Mouse (Mus musculus) MEL (cell line): ENCODE results near the gene Gm3072. TPM values are rescaled to one million over a fixed set of nuclear protein-coding genes. Genes with fewer than 3 reads are reported as not detected.
"Not testable (repeated sequence)": the region's sequence is repeated elsewhere in the genome, so short reads cannot be mapped to it uniquely, and the experiment has no call there.

ENCODE experiments used
- DNase-seq: peaks from one replicate; pipeline ENCODE4 v3.0.0; 2011; ENCODE audit warnings: low read depth, low spot score
- H3K27ac ChIP-seq: 2 replicates; pipeline ENCODE4 v1.5.1; 2012; ENCODE audit warnings: low read depth, mild to moderate bottlenecking, control low read depth, low read length, moderate library complexity; ENCODE audit not compliant: control insufficient read depth
- H3K27me3 ChIP-seq, 2 experiments: fragments of 150-350 bp in 1 of 2; sonication (generic) in 1 of 2; 2 replicates each; pipeline ENCODE4 v1.6.1; 2012; ENCODE audit warnings: low read length in 2 of 2, mild to moderate bottlenecking in 2 of 2, improper control_type of control experiment in 1 of 2, moderate library complexity in 1 of 2; ENCODE audit not compliant: insufficient read depth in 2 of 2, control insufficient read depth in 1 of 2
- H3K36me3 ChIP-seq, 2 experiments: 2 replicates each; pipeline ENCODE4 v1.6.1; 2012 to 2014; ENCODE audit warnings: low read length in 2 of 2, improper control_type of control experiment in 1 of 2, inconsistent platforms in 1 of 2, mild to moderate bottlenecking in 1 of 2; ENCODE audit not compliant: insufficient read depth in 2 of 2, control insufficient read depth in 1 of 2
- H3K4me1 ChIP-seq, 2 experiments: fragments of 150-350 bp in 1 of 2; sonication (generic) in 1 of 2; 2 replicates each; pipeline ENCODE4 v1.6.1; 2012; ENCODE audit warnings: low read length in 2 of 2, improper control_type of control experiment in 1 of 2, mild to moderate bottlenecking in 1 of 2; ENCODE audit not compliant: insufficient read depth in 2 of 2, control insufficient read depth in 1 of 2
- H3K4me3 ChIP-seq, 2 experiments: fragments of 150-350 bp in 1 of 2; sonication (generic) in 1 of 2; 2 replicates each; pipeline ENCODE4 v1.5.1; 2012; ENCODE audit warnings: low read depth in 2 of 2, low read length in 2 of 2, mild to moderate bottlenecking in 2 of 2, moderate library complexity in 2 of 2, control low read depth in 1 of 2, improper control_type of control experiment in 1 of 2; ENCODE audit not compliant: control insufficient read depth in 1 of 2, insufficient read depth in 1 of 2
- H3K79me2 ChIP-seq: 2 replicates; pipeline ENCODE4 v1.6.1; 2012; ENCODE audit warnings: mild to moderate bottlenecking, low read length, moderate library complexity; ENCODE audit not compliant: control insufficient read depth, poor library complexity, insufficient read depth
- H3K9ac ChIP-seq: 2 replicates; pipeline ENCODE4 v1.6.1; 2012; ENCODE audit warnings: low read depth, mild to moderate bottlenecking, control low read depth, low read length, moderate library complexity; ENCODE audit not compliant: control insufficient read depth, poor library complexity, severe bottlenecking
- H3K9me3 ChIP-seq: fragments of 150-350 bp; sonication (generic); replicated peaks from 2 replicates; pipeline ENCODE4 v1.6.1; 2012; ENCODE audit warnings: mild to moderate bottlenecking, low read length, improper control_type of control experiment, moderate library complexity; ENCODE audit not compliant: insufficient read depth
- polyA plus RNA-seq, 2 experiments: library from polyadenylated mRNA; stranded (reverse) in 1 of 2; unstranded in 1 of 2; fragments of >175 nt in 1 of 2; fragments of >200 nt in 1 of 2; gene quantifications; 2 replicates each; pipeline versions ENCODE4 v1.2.1 to v1.2.4; 2012; ENCODE audit warnings: low replicate concordance in 2 of 2, low read depth in 1 of 2; ENCODE audit not compliant: insufficient read length in 2 of 2, insufficient read depth in 1 of 2, missing spikeins in 1 of 2
- total RNA-seq: library from RNA; depleted of rRNA; stranded (reverse); fragments of 300-350 nt; gene quantifications from 2 replicates; pipeline ENCODE4 v1.2.3, GENCODE M21; 2012; rRNA removed

Gm3072 gene
- total and polyA plus RNA-seq, 3 experiments = not detected

DNA sequence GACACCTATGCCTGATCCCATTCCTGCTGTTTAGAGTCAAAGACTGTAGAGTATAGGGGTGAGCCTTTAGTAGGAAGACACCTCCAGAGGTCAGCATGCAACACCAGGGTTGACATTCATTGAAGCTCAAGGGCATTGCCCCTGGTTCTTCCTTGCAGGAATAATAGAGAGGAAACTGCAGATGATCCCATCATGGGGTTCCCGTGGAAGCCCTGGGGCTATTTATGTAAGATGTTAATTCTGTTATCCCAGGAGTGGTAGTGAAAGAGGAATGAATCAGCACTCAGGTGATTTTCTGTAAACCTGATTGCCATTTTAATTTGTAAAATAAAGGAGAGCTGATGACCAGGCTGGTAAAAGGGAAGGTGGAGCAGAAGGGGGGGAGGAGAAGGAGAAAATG is 38.1 kb downstream of the Gm3072 start:
- H3K27ac ChIP-seq = not testable (repeated sequence)

DNA sequence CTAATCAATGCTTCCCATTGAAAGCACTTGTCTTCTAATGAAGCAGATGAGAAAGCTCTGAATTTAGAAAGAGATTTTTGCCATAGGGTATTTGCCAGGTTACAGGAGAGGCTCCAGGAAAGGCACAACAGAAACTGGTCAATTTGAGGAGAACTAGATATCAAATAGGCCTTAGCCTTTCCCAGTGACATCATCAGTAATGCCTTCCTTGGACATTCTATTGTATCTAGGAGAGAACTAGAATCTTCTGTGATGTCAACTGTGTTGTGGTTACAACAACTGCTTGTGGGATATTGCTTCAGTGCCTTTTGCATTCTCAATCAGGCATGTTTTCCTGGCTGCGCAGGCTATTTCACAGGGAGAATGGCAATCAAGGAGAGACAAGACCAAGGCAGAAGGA is 51.5 kb downstream of the Gm3072 start, which contains the start of gene 1700049E17Rik2:
Gene 1700049E17Rik2, plus strand, starts transcription at position 301 of the 400 bp plus-strand sequence.
- not testable (repeated sequence) for H3K36me3 ChIP-seq, H3K27ac ChIP-seq, H3K27me3 ChIP-seq, H3K9me3 ChIP-seq, H3K9ac ChIP-seq, H3K79me2 ChIP-seq, H3K4me3 ChIP-seq, H3K4me1 ChIP-seq, DNase-seq

More for the DNA sequence above, 38.1 kb downstream of the Gm3072 start:
- DNase-seq, H3K27me3 ChIP-seq, H3K4me3 ChIP-seq, H3K79me2 ChIP-seq, H3K9me3 ChIP-seq, H3K36me3 ChIP-seq, H3K9ac ChIP-seq, H3K4me1 ChIP-seq: not testable (repeated sequence)

Other genes starting within 250 kb of the Gm3072 start
- gene Gm7945, start 238.2 kb downstream of the Gm3072 start, total RNA-seq = not detected in 2 replicates
- not detected for gene Gm7945, start 238.2 kb downstream of the Gm3072 start, polyA plus RNA-seq
- not detected in 2 replicates for gene Gm6482, start 216.3 kb downstream of the Gm3072 start, total RNA-seq
- not detected for gene Gm6482, start 216.3 kb downstream of the Gm3072 start, polyA plus RNA-seq
- gene Gm7954, start 171.1 kb downstream of the Gm3072 start, total RNA-seq = not detected in 2 replicates
- not detected for gene Gm7954, start 171.1 kb downstream of the Gm3072 start, polyA plus RNA-seq
- not detected in 2 replicates for gene Gm3486, start 135.1 kb downstream of the Gm3072 start, total RNA-seq
- not detected for gene Gm3486, start 135.1 kb downstream of the Gm3072 start, polyA plus RNA-seq
- not detected in 2 replicates for gene Gm7970, start 69.0 kb downstream of the Gm3072 start, total RNA-seq
- not detected for gene Gm7970, start 69.0 kb downstream of the Gm3072 start, polyA plus RNA-seq
- gene 1700049E17Rik2, start 51.4 kb downstream of the Gm3072 start, total RNA-seq = not detected in 2 replicates
- not detected for gene 1700049E17Rik2, start 51.4 kb downstream of the Gm3072 start, polyA plus RNA-seq
- gene Gm3676, start 21.9 kb upstream of the Gm3072 start, total RNA-seq = not detected in 2 replicates
- gene Gm3676, start 21.9 kb upstream of the Gm3072 start, polyA plus RNA-seq = not detected
- not detected in 2 replicates for gene Gm8068, start 77.3 kb upstream of the Gm3072 start, total RNA-seq
- gene Gm8068, start 77.3 kb upstream of the Gm3072 start, polyA plus RNA-seq = not detected
- not detected in 2 replicates for gene Gm7929, start 126.0 kb upstream of the Gm3072 start, total RNA-seq
- gene Gm7929, start 126.0 kb upstream of the Gm3072 start, polyA plus RNA-seq = not detected
- not detected in 2 replicates for gene Gm47189, start 147.8 kb upstream of the Gm3072 start, total RNA-seq
- gene Gm47189, start 147.8 kb upstream of the Gm3072 start, polyA plus RNA-seq = not detected